Mouse (Mus musculus): ENCODE results near the gene Mrpl4. TPM values are rescaled to one million over a fixed set of nuclear protein-coding genes. Genes with fewer than 3 reads are reported as not detected.
A peak's percentile ranks its signal among the peaks of the same experiment; 100 is the strongest.
"Not testable (repeated sequence)": the region's sequence is repeated elsewhere in the genome, so short reads cannot be mapped to it uniquely, and the experiment has no call there.

The Mrpl4 gene
- polyA plus RNA-seq, 1 experiment from 2014 or later: 84.0 TPM

DNA sequence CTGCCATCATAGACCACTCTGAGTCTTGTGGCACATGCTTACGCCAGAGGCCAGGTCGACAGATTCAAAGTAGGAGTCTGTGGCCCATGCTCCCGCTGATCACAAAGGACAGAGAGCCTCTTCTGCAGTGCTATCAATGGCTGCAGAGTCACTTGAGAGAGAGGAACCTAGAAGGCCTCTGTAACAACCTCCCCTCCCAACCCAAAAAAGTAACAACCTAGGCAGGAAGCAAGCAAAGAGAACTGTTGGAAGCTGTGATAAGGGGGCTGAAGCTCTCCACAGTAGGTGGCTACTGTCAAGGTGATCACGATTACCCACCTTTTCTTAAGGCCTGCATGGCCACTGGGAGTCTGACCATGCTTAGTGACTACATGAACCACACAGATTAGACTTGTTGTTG lies 41.0 kb downstream of the Mrpl4 start:
- Histone ChIP-seq H3K27ac (no peak overlapping the region), H3K4me2 (no peak overlapping the region), H3K4me1 (replicated peaks) (peaks cover 37% of the 10 kb centered on the region), H3K9me3 (replicated peaks) (no peaks in the 10 kb centered on the region), H3K27me3 (peaks cover 9% of the 10 kb centered on the region), H3K9ac (peak overlapping the region; percentile 9; the same call in 1 of the 2 replicates), H3K4me3 (replicated peaks) (no peak overlapping the region), H3K36me3 (no peaks in the 10 kb centered on the region)
- ATAC-seq (ENCODE audit: low read depth) (no peak), DNase-seq (no peak)
- WGBS (ENCODE audit: insufficient replicate concordance): 42% methylated on average over 4 of the region's 4 CpGs

DNA sequence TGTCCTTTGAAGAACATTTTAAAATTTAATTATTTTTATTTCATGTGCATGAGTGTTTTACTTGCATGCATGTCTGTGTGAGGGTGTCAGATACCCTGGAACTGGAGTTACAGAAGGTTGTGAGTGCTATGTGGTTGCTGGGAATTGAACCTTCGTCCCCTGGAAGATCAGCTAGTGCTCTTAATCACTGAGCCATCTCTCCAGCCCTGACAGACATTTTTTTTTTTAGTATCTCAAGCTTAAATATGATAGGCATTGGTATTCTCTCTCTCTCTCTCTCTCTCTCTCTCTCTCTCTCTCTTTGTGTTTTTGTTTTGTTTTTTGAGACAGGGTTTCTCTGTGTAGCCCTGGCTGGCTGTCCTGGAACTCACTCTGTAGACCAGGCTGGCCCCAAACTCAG lies 42.2 kb downstream of the Mrpl4 start:
- DNase-seq; H3K9me3 ChIP-seq (replicated peaks); H3K27me3 ChIP-seq; H3K4me3 ChIP-seq (replicated peaks); H3K4me2 ChIP-seq; H3K9ac ChIP-seq; H3K27ac ChIP-seq; H3K36me3 ChIP-seq; ATAC-seq (ENCODE audit: low read depth): not testable (repeated sequence)
- WGBS (ENCODE audit: insufficient replicate concordance): 57% methylated on average over 1 of the region's 1 CpGs
- H3K4me1 ChIP-seq (replicated peaks): peaks cover 25% of the 10 kb centered on the region

DNA sequence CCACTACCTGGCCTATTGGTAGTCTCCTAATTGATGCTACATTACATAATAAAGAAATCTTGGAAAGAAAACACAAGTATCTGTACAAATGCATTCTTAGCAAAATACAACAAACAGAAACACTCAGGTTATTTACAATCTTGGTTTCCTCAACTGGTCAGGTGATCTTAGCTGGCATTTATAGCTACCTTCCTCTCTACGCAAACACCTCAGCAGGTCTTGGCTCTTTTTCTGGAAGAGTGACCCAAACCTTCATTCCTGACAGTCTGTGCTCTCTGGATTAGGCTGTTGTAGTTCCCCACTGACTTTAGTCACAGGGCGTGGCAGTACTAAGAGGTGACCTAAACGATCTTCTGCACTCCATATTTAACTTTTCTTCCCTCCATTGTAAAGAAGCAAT lies 42.7 kb downstream of the Mrpl4 start:
- 58% methylated on average over 3 of the region's 3 CpGs for WGBS (ENCODE audit: insufficient replicate concordance)
- Histone ChIP-seq H3K4me1 (replicated peaks) (peaks cover 21% of the 10 kb centered on the region), H3K27me3 (no peaks in the 10 kb centered on the region; the same call in 1 of the 2 replicates), H3K9ac (no peak overlapping the region), H3K36me3 (no peaks in the 10 kb centered on the region), H3K27ac (no peak overlapping the region), H3K4me2 (no peak overlapping the region), H3K9me3 (replicated peaks) (no peaks in the 10 kb centered on the region), H3K4me3 (replicated peaks) (no peak overlapping the region)
- ATAC-seq (ENCODE audit: low read depth) (no peak), DNase-seq (no peak)

DNA sequence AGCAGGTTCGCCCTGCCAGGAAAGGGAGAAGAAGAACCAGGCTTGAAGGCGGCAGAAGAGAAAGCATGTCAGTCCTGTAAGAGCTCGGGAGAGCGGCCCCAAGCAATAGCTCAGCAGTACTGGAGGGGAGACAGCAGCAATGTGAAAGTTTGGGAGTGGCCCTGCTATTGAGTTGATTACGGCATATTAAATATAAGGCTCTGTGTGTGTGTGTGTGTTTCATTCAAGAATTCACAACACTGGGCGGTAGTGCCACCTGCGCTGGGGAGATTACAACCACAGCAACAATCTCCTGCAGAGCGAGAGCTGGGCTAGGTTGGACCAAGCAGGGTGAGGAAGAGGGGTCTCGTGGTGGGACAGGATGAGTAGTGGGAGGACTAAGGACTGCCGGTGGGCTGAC lies 49.0 kb downstream of the Mrpl4 start:
- no peak overlapping the region for H3K4me3 ChIP-seq (replicated peaks)
- 34% methylated on average over 10 of the region's 10 CpGs for WGBS (ENCODE audit: insufficient replicate concordance)
- ATAC-seq (ENCODE audit: low read depth) (peak; percentile 87), DNase-seq (no peak)
- no peaks in the 10 kb centered on the region for H3K9me3 ChIP-seq (replicated peaks)
- H3K27me3 ChIP-seq: peaks cover 15% of the 10 kb centered on the region
- H3K4me2 ChIP-seq: no peak overlapping the region
- H3K36me3 ChIP-seq: no peaks in the 10 kb centered on the region
- no peak overlapping the region for H3K27ac ChIP-seq
- peaks cover 11% of the 10 kb centered on the region for H3K4me1 ChIP-seq (replicated peaks)
- H3K9ac ChIP-seq: no peak overlapping the region

MicroRNAs within 50 kb of the gene (microRNA counts, 519-probe panel; counts per million panel counts)
- microRNA mmu-miR-1900: 4,940 counts per million, percentile 50 among the panel's probes with 10 or more counts

Small RNAs within 50 kb of the gene (microRNA-seq; reads per million reads assigned to microRNA genes)
- gene Mir1900: not detected

Other genes with a start within 250 kb of the Mrpl4 start
- gene Col5a3, start 187.7 kb upstream of the Mrpl4 start, polyA plus RNA-seq (2015; fragmentation: Nextera tagmentation; extraction: Ambion mirVana): 0.01 and 0.06 TPM in 2 replicates
- not detected in 2 replicates for gene Rdh8, start 184.2 kb upstream of the Mrpl4 start, polyA plus RNA-seq (2015; fragmentation: Nextera tagmentation; extraction: Ambion mirVana)
- 4.2 and 4.8 TPM in 2 replicates for gene A230050P20Rik, start 134.1 kb upstream of the Mrpl4 start, polyA plus RNA-seq (2015; fragmentation: Nextera tagmentation; extraction: Ambion mirVana)
- gene Angptl6, start 123.0 kb upstream of the Mrpl4 start, polyA plus RNA-seq (2015; fragmentation: Nextera tagmentation; extraction: Ambion mirVana): 9.4 and 10.1 TPM in 2 replicates
- 89.6 and 90.5 TPM in 2 replicates for gene Ppan, start 114.6 kb upstream of the Mrpl4 start, polyA plus RNA-seq (2015; fragmentation: Nextera tagmentation; extraction: Ambion mirVana)
- gene Eif3g, start 104.1 kb upstream of the Mrpl4 start, polyA plus RNA-seq (2015; fragmentation: Nextera tagmentation; extraction: Ambion mirVana): 282 and 290 TPM in 2 replicates
- 63.3 and 75.0 TPM in 2 replicates for gene Dnmt1, start 42.9 kb upstream of the Mrpl4 start, polyA plus RNA-seq (2015; fragmentation: Nextera tagmentation; extraction: Ambion mirVana)
- gene S1pr2, start 26.0 kb upstream of the Mrpl4 start, polyA plus RNA-seq (2015; fragmentation: Nextera tagmentation; extraction: Ambion mirVana): 4.7 and 4.8 TPM in 2 replicates
- gene Icam1, start 13.2 kb downstream of the Mrpl4 start, polyA plus RNA-seq (2015; fragmentation: Nextera tagmentation; extraction: Ambion mirVana): 9.6 and 9.7 TPM in 2 replicates
- gene Icam4, start 26.6 kb downstream of the Mrpl4 start, polyA plus RNA-seq (2015; fragmentation: Nextera tagmentation; extraction: Ambion mirVana): 244 and 254 TPM in 2 replicates
- gene Icam5, start 29.3 kb downstream of the Mrpl4 start, polyA plus RNA-seq (2015; fragmentation: Nextera tagmentation; extraction: Ambion mirVana): 0.21 and 0.29 TPM in 2 replicates
- gene Zglp1, start 64.4 kb downstream of the Mrpl4 start, polyA plus RNA-seq (2015; fragmentation: Nextera tagmentation; extraction: Ambion mirVana): 0.38 TPM in 1 of 2 replicates, not detected in the other
- gene Gm49373, start 70.4 kb downstream of the Mrpl4 start, polyA plus RNA-seq (2015; fragmentation: Nextera tagmentation; extraction: Ambion mirVana): 0.56 and 0.68 TPM in 2 replicates
- gene Fdx1l, start 70.9 kb downstream of the Mrpl4 start, polyA plus RNA-seq (2015; fragmentation: Nextera tagmentation; extraction: Ambion mirVana): 36.6 and 41.0 TPM in 2 replicates
- gene Gm38431, start 89.3 kb downstream of the Mrpl4 start, polyA plus RNA-seq (2015; fragmentation: Nextera tagmentation; extraction: Ambion mirVana): 1.3 and 1.6 TPM in 2 replicates
- gene Raver1, start 89.3 kb downstream of the Mrpl4 start, polyA plus RNA-seq (2015; fragmentation: Nextera tagmentation; extraction: Ambion mirVana): 18.4 and 27.0 TPM in 2 replicates
- gene Tyk2, start 128.5 kb downstream of the Mrpl4 start, polyA plus RNA-seq (2015; fragmentation: Nextera tagmentation; extraction: Ambion mirVana): 6.2 and 7.2 TPM in 2 replicates
- 170 and 200 TPM in 2 replicates for gene Cdc37, start 147.2 kb downstream of the Mrpl4 start, polyA plus RNA-seq (2015; fragmentation: Nextera tagmentation; extraction: Ambion mirVana)
- gene Pde4a, start 163.0 kb downstream of the Mrpl4 start, polyA plus RNA-seq (2015; fragmentation: Nextera tagmentation; extraction: Ambion mirVana): 2.0 and 2.1 TPM in 2 replicates
- gene Keap1, start 236.6 kb downstream of the Mrpl4 start, polyA plus RNA-seq (2015; fragmentation: Nextera tagmentation; extraction: Ambion mirVana): 31.9 TPM in 2 replicates
- gene S1pr5, start 245.7 kb downstream of the Mrpl4 start, polyA plus RNA-seq (2015; fragmentation: Nextera tagmentation; extraction: Ambion mirVana): 0.03 and 0.10 TPM in 2 replicates

Measured in liver, embryonic 13.5 days (tissue).